Mouse (Mus musculus): ENCODE data around the gene Usp25.

Gene Usp25

GRCm38 (mm10) chr16:77150338-77150737 is 136.8 kb downstream of the Usp25 start:
- DNase-seq (ENCODE audit: low spot score) = no peak

GRCm38 (mm10) chr16:77150884-77151283 is 137.4 kb downstream of the Usp25 start:
- no peak for DNase-seq (ENCODE audit: low spot score)

DNA sequence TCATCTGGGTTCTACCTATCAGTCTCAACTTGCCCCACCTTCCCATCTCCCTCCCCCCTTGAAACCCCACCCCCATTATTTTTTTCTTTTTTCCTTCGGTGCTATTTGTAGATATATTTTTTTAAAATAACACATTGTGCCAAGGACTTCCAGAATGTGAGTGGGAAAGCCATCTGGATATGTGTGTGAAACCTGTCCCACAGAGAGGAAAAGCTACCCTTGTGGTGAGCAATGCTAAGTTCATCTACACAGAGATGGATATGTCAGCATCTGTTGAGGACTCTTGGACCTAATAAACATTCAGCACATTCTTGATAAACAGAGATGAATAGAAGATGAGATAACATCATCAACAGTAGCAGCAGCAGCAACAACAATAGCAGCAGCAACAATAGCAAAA is 138.8 kb downstream of the Usp25 start:
- DNase-seq (ENCODE audit: low spot score) = no peak

DNA sequence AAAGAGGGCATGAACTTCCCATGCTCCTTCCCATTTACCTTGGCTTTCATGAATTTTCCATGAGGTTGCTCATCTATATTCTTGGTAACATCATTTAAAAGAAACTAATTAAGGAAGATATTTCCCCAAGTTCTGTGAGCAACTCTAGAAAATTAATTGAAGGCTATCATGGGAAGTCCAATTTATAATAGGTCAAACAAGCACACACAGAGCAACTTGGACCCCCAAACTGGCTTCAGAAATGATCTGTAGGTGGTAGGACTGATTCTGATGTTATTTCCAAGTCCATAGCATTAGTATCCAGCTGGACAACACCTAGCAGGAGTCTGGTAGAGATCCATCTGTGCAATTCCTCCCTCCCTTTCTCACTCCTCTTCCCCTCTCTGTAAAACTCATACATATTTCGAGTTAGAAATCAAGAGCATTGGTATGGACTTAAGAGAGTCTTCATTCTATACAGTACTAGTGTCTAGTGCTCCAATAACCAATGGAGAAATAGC is 139.8 kb downstream of the Usp25 start:
- DNase-seq (ENCODE audit: low spot score) = no peak

- no peak for DNase-seq (ENCODE audit: low spot score)
These were observed 140.3 kb downstream of the Usp25 start for GRCm38 (mm10) chr16:77153815-77154214.

DNA sequence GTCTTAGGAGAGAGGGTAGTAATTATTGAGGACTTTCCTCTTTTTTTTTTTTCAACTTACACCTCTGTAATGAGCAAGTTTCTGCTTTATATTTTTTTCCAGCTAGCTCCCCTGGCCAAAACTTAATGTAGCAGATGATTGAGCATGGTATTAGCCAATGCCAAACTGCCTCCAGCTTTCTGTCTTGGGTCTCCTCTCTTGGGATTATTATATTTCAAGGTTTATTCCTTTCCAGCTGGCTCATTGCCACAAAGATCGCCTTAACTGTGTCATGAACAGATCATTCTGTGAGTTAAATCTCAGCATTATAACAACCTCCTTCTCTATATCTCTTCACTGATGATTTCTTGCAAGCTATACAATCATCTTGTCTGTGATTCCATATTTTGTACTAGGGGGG is 141.3 kb downstream of the Usp25 start:
- no peak for DNase-seq (ENCODE audit: low spot score)

Measured in ovary, postnatal 10 days (tissue).